Mouse (Mus musculus) liver, postnatal 0 days (tissue): Measurements from ENCODE around the gene Mybpc1.

ENCODE experiments used
- CTCF ChIP-seq: sonication (generic); IDR thresholded peaks from 2 replicates; pipeline ENCODE4 v1.5.1; 2016; ENCODE audit warnings: antibody characterized with exemption, low read depth
- EP300 ChIP-seq: IDR thresholded peaks from 2 replicates; pipeline ENCODE4 v1.6.1; 2016; ENCODE audit warnings: antibody characterized with exemption, low read depth, mild to moderate bottlenecking

DNA sequence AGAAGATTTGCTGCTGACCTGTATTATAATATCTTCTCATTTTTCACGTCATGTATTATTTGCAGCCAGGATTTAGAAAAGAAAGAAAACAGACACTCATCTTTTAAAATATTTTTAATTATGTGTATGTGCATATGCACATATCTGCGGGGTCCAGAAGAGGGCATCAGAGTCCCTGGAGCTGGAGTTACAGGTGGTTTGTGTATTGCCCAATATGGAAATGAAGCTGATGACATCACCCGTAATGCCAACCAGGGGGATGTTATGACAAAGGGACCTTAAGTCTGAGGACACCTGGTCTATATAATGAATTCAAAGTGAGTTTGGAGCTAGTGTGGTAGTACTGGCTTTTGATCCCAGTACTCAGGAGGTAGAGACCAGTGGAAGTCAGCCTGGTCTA, 15.9 kb upstream of the Mybpc1 start:
- TF ChIP-seq CTCF (0 out of 2 replicates have a peak, but pooled peaks have one; percentile 14), EP300 (no peak)
